Mouse (Mus musculus): Measurements from ENCODE around the gene Zmym5. TPM values are rescaled to one million over a fixed set of nuclear protein-coding genes. Genes with fewer than 3 reads are reported as not detected.

Zmym5 gene
- polyA plus RNA-seq (2014; fragmentation: Illumina TruSeq; extraction: RNeasy Lipid Tissue Mini Kit (QIAGEN cat#74804); ENCODE audit: low read depth, low replicate concordance): 60.8 TPM

GRCm38 (mm10) chr14:56811701-56812339 is at the start of gene Zmym5:
Gene Zmym5, minus strand, starts transcription at chr14:56811716.

DNA sequence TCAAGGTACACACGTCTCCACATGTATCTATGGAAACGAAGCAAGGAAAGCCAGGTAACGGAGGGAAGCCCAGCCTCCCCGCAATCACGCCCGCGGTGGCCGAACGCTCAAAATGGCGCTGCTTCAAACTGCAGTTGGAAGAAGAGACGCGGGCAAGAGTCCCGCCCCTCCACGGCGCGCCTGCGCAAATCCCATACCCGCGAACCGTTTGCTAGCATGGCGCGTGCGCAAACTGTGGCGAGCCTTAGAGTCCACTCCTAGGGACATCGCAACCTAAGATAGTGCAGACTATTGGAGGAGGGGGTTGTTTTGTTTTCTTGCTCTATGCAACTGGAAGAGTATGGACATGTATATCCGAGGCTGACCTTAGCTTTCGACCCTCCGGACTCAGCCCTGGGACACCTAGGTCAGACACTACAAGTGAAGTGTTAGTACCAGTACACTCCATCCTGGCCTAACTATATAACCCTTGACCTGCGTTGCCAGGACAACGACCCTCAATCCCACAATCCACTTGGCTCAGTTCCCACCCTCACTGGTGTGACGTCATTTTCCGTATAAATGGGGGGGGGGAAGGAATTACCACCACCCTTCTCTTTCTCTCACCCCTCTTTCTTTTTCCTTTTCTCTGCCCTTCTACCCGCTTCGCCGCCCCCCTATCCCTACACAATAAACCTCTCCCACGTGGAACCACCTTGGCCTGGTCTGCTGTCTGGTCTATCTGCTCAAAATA is 33.1 kb downstream of the Zmym5 start, which contains the start of gene Pspc1:
Gene Pspc1 (minus strand): TSS at position 117 of the 733 bp plus-strand sequence.

Other genes with a start within 250 kb of the Zmym5 start
- 5.2 TPM for gene Cenpj, start 236.3 kb downstream of the Zmym5 start, polyA plus RNA-seq (2014; fragmentation: Illumina TruSeq; extraction: RNeasy Lipid Tissue Mini Kit (QIAGEN cat#74804); ENCODE audit: low read depth, low replicate concordance)
- 14.2 TPM for gene Parp4, start 236.1 kb downstream of the Zmym5 start, polyA plus RNA-seq (2014; fragmentation: Illumina TruSeq; extraction: RNeasy Lipid Tissue Mini Kit (QIAGEN cat#74804); ENCODE audit: low read depth, low replicate concordance)
- 23.3 TPM for gene Mphosph8, start 143.5 kb downstream of the Zmym5 start, polyA plus RNA-seq (2014; fragmentation: Illumina TruSeq; extraction: RNeasy Lipid Tissue Mini Kit (QIAGEN cat#74804); ENCODE audit: low read depth, low replicate concordance)
- 14.1 TPM for gene Pspc1, start 33.4 kb downstream of the Zmym5 start, polyA plus RNA-seq (2014; fragmentation: Illumina TruSeq; extraction: RNeasy Lipid Tissue Mini Kit (QIAGEN cat#74804); ENCODE audit: low read depth, low replicate concordance)
- 44.4 TPM for gene Zmym2, start 74.9 kb upstream of the Zmym5 start, polyA plus RNA-seq (2014; fragmentation: Illumina TruSeq; extraction: RNeasy Lipid Tissue Mini Kit (QIAGEN cat#74804); ENCODE audit: low read depth, low replicate concordance)
- not detected for gene Gja3, start 246.4 kb upstream of the Zmym5 start, polyA plus RNA-seq (2014; fragmentation: Illumina TruSeq; extraction: RNeasy Lipid Tissue Mini Kit (QIAGEN cat#74804); ENCODE audit: low read depth, low replicate concordance)